Mouse (Mus musculus): Measurements from ENCODE around the gene Maml2. TPM values are rescaled to one million over a fixed set of nuclear protein-coding genes. Genes with fewer than 3 reads are reported as not detected.

The Maml2 gene
- polyA plus RNA-seq, 1 experiment from 2014 or later: 10.7 TPM

GRCm38 (mm10) chr9:13584435-13584834 lies 286.7 kb downstream of the Maml2 start:
- Histone ChIP-seq H3K36me3 (ENCODE audit: control insufficient read depth, insufficient read depth, low read length) (no peaks in the 10 kb centered on the region), H3K9ac (ENCODE audit: low read depth, low read length) (no peak overlapping the region), H3K9me3 (ENCODE audit: control insufficient read depth, low read length) (no peaks in the 10 kb centered on the region), H3K4me3 (ENCODE audit: low read length) (no peak overlapping the region), H3K4me2 (replicated peaks; ENCODE audit: low read depth, low read length) (no peak overlapping the region), H3K4me1 (ENCODE audit: control insufficient read depth, insufficient read depth, low read length) (peaks cover 12% of the 10 kb centered on the region), H3K27me3 (ENCODE audit: control insufficient read depth, insufficient read depth, low read length) (no peaks in the 10 kb centered on the region), H3K27ac (ENCODE audit: low read depth, low read length) (no peak overlapping the region)
- ATAC-seq (ENCODE audit: low FRiP score, low TSS enrichment): no peak
- 82% methylated on average over 3 of the region's 3 CpGs for WGBS

DNA sequence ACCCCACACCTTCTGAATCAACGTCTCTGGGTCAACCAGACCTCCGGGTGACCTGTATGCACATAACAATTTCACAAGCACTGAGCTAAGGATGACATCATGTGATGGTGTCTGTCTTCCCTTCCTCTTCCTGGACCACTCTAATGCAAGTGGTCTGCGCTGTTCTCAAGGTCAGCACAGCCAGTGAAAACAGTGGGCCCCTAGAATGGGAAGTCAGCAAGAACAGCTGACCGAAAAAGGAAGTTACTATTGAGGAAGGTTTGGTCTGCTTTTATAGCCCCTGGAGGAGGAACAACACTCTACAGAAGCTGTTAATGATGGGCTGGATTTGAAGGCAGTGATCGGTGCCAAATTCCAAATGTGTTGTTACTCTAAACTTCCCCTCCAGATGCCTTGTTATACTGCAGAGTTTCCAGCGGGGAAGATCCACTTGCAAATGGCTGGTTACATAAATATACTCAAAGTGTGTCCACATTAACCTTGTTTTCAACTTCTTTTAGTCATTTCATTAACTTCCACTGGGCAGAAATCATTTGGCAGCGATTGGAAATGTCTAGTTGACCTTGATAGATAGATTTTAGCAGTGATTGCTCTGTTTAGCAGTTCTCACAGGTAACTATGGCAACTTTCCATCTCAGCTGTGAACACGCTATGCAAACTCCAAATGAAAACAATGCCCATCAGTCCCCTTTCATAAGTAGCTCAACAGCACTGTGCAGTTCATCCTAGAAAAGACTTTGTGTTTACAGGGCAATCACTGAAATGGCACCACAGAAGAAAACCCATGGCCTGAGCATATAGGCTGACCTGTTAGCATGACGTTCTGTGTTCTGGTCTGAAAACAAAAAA lies 289.6 kb downstream of the Maml2 start:
- H3K9ac ChIP-seq (ENCODE audit: low read depth, low read length): no peak overlapping the region
- no peak overlapping the region for H3K27ac ChIP-seq (ENCODE audit: low read depth, low read length)
- 0 out of 2 replicates have a peak, but pooled peaks have one; percentile 52 for ATAC-seq (ENCODE audit: low FRiP score, low TSS enrichment)
- peaks cover 12% of the 10 kb centered on the region for H3K4me1 ChIP-seq (ENCODE audit: control insufficient read depth, insufficient read depth, low read length)
- no peaks in the 10 kb centered on the region for H3K36me3 ChIP-seq (ENCODE audit: control insufficient read depth, insufficient read depth, low read length)
- no peaks in the 10 kb centered on the region for H3K9me3 ChIP-seq (ENCODE audit: control insufficient read depth, low read length)
- H3K4me3 ChIP-seq (ENCODE audit: low read length): no peak overlapping the region
- no peak overlapping the region for H3K4me2 ChIP-seq (replicated peaks; ENCODE audit: low read depth, low read length)
- no peaks in the 10 kb centered on the region for H3K27me3 ChIP-seq (ENCODE audit: control insufficient read depth, insufficient read depth, low read length)
- 46% methylated on average over 9 of the region's 9 CpGs for WGBS

GRCm38 (mm10) chr9:13588786-13589185 lies 291.0 kb downstream of the Maml2 start:
- Histone ChIP-seq H3K4me1 (ENCODE audit: control insufficient read depth, insufficient read depth, low read length) (peaks cover 10% of the 10 kb centered on the region), H3K36me3 (ENCODE audit: control insufficient read depth, insufficient read depth, low read length) (no peaks in the 10 kb centered on the region), H3K9me3 (ENCODE audit: control insufficient read depth, low read length) (no peaks in the 10 kb centered on the region), H3K4me3 (ENCODE audit: low read length) (no peak overlapping the region), H3K27me3 (ENCODE audit: control insufficient read depth, insufficient read depth, low read length) (no peaks in the 10 kb centered on the region), H3K9ac (ENCODE audit: low read depth, low read length) (no peak overlapping the region), H3K27ac (ENCODE audit: low read depth, low read length) (no peak overlapping the region), H3K4me2 (replicated peaks; ENCODE audit: low read depth, low read length) (no peak overlapping the region)
- no peak for ATAC-seq (ENCODE audit: low FRiP score, low TSS enrichment)
- 100% methylated on average over 1 of the region's 1 CpGs for WGBS

GRCm38 (mm10) chr9:13592701-13593100 lies 294.9 kb downstream of the Maml2 start:
- Histone ChIP-seq H3K36me3 (ENCODE audit: control insufficient read depth, insufficient read depth, low read length) (no peaks in the 10 kb centered on the region), H3K27me3 (ENCODE audit: control insufficient read depth, insufficient read depth, low read length) (no peaks in the 10 kb centered on the region), H3K9me3 (ENCODE audit: control insufficient read depth, low read length) (no peaks in the 10 kb centered on the region), H3K4me2 (replicated peaks; ENCODE audit: low read depth, low read length) (no peak overlapping the region), H3K27ac (ENCODE audit: low read depth, low read length) (no peak overlapping the region), H3K4me1 (ENCODE audit: control insufficient read depth, insufficient read depth, low read length) (no peaks in the 10 kb centered on the region), H3K9ac (ENCODE audit: low read depth, low read length) (no peak overlapping the region), H3K4me3 (ENCODE audit: low read length) (no peak overlapping the region)
- WGBS: 79% methylated on average over 10 of the region's 10 CpGs
- no peak for ATAC-seq (ENCODE audit: low FRiP score, low TSS enrichment)

- no peaks in the 10 kb centered on the region for H3K36me3 ChIP-seq (ENCODE audit: control insufficient read depth, insufficient read depth, low read length)
- H3K9ac ChIP-seq (ENCODE audit: low read depth, low read length): no peak overlapping the region
- no peaks in the 10 kb centered on the region for H3K27me3 ChIP-seq (ENCODE audit: control insufficient read depth, insufficient read depth, low read length)
- H3K9me3 ChIP-seq (ENCODE audit: control insufficient read depth, low read length): no peaks in the 10 kb centered on the region
- ATAC-seq (ENCODE audit: low FRiP score, low TSS enrichment): no peak
- H3K4me1 ChIP-seq (ENCODE audit: control insufficient read depth, insufficient read depth, low read length): no peaks in the 10 kb centered on the region
- no peak overlapping the region for H3K4me3 ChIP-seq (ENCODE audit: low read length)
- 90% methylated on average over 6 of the region's 6 CpGs for WGBS
- H3K4me2 ChIP-seq (replicated peaks; ENCODE audit: low read depth, low read length): no peak overlapping the region
- H3K27ac ChIP-seq (ENCODE audit: low read depth, low read length): no peak overlapping the region
Measured at GRCm38 (mm10) chr9:13597736-13598135, 300.0 kb downstream of the Maml2 start.

DNA sequence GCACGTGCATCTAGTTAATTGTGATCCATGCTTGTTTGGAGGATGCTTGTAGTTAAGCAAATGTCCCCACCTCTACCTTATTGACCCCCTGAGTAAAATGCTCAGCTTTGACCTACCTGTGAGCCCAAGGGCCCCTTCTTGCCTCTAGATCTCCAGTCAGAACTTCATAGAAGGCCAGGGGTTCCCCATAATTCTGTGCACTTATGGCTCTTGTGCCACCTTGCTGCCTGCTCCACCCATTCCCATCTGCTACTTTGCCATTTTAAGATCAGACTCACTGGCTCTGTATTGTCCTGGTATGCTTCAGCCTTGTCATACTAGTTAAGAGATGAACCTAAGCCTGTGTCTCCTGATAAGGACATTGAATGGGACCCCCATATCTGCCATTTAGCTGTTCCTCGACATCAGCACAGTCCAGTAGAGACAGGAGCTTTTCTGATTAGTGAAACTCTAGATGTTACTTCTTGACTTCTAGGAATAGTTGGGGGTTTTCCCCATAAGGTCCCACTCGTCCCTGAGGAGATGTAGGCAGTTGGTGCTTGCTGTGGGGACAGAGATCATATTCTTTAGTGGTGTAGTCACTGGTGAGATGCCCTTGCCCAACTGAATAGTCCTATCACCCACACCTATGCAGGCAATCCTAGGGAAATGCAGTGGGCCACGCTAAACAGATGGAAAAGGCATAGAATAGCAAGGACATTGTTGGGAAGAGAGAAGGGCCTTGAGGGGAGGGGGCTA lies 301.0 kb downstream of the Maml2 start:
- no peaks in the 10 kb centered on the region for H3K4me1 ChIP-seq (ENCODE audit: control insufficient read depth, insufficient read depth, low read length)
- H3K36me3 ChIP-seq (ENCODE audit: control insufficient read depth, insufficient read depth, low read length): no peaks in the 10 kb centered on the region
- H3K4me2 ChIP-seq (replicated peaks; ENCODE audit: low read depth, low read length): no peak overlapping the region
- ATAC-seq (ENCODE audit: low FRiP score, low TSS enrichment): no peak
- H3K9me3 ChIP-seq (ENCODE audit: control insufficient read depth, low read length): no peaks in the 10 kb centered on the region
- 73% methylated on average over 4 of the region's 4 CpGs for WGBS
- H3K9ac ChIP-seq (ENCODE audit: low read depth, low read length): no peak overlapping the region
- H3K27me3 ChIP-seq (ENCODE audit: control insufficient read depth, insufficient read depth, low read length): no peaks in the 10 kb centered on the region
- H3K27ac ChIP-seq (ENCODE audit: low read depth, low read length): no peak overlapping the region
- no peak overlapping the region for H3K4me3 ChIP-seq (ENCODE audit: low read length)

DNA sequence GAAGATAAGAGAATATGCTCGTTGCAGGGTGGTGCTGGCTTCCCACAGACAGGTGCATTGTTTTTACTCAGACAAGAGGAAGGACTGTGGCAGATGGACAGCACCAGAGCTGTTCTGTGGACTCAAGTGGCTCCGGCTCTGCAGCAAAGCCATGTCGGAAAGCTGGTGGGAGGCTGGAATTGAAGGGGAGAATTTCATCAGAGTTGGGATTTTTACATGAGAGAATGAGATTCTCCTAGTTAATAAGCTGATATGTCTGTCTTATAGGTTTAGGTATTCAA lies 301.5 kb downstream of the Maml2 start:
- Histone ChIP-seq H3K27me3 (ENCODE audit: control insufficient read depth, insufficient read depth, low read length) (no peaks in the 10 kb centered on the region), H3K4me3 (ENCODE audit: low read length) (no peak overlapping the region), H3K4me1 (ENCODE audit: control insufficient read depth, insufficient read depth, low read length) (no peaks in the 10 kb centered on the region), H3K27ac (ENCODE audit: low read depth, low read length) (no peak overlapping the region), H3K4me2 (replicated peaks; ENCODE audit: low read depth, low read length) (no peak overlapping the region), H3K9ac (ENCODE audit: low read depth, low read length) (no peak overlapping the region), H3K9me3 (ENCODE audit: control insufficient read depth, low read length) (no peaks in the 10 kb centered on the region), H3K36me3 (ENCODE audit: control insufficient read depth, insufficient read depth, low read length) (no peaks in the 10 kb centered on the region)
- WGBS: 88% methylated on average over 3 of the region's 3 CpGs
- no peak for ATAC-seq (ENCODE audit: low FRiP score, low TSS enrichment)

DNA sequence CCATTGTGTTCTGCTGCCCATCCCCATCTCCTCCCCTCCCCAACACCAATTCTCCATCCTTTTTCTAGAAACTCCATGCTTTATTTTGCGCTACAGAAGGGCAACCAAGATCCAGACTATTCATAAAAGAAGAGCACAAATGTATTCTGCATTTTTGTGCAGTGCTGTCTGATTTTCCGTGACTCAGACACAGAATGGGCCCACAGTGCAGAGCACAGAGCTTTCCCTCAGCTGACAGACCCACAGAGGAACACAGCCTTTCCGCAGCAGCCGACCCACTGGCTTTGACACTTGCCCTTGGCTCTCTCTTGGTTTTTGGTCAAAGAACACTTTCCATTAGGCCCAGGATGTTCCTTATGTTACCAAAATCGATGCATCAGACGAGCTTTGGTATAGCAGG lies 302.0 kb downstream of the Maml2 start:
- Histone ChIP-seq H3K27ac (ENCODE audit: low read depth, low read length) (no peak overlapping the region), H3K9ac (ENCODE audit: low read depth, low read length) (no peak overlapping the region), H3K4me3 (ENCODE audit: low read length) (no peak overlapping the region), H3K4me1 (ENCODE audit: control insufficient read depth, insufficient read depth, low read length) (no peaks in the 10 kb centered on the region), H3K9me3 (ENCODE audit: control insufficient read depth, low read length) (no peaks in the 10 kb centered on the region), H3K4me2 (replicated peaks; ENCODE audit: low read depth, low read length) (no peak overlapping the region), H3K36me3 (ENCODE audit: control insufficient read depth, insufficient read depth, low read length) (no peaks in the 10 kb centered on the region), H3K27me3 (ENCODE audit: control insufficient read depth, insufficient read depth, low read length) (no peaks in the 10 kb centered on the region)
- no peak for ATAC-seq (ENCODE audit: low FRiP score, low TSS enrichment)
- WGBS: 89% methylated on average over 6 of the region's 6 CpGs

- Histone ChIP-seq H3K9ac (ENCODE audit: low read depth, low read length) (no peak overlapping the region), H3K9me3 (ENCODE audit: control insufficient read depth, low read length) (no peaks in the 10 kb centered on the region), H3K4me3 (ENCODE audit: low read length) (no peak overlapping the region), H3K27ac (ENCODE audit: low read depth, low read length) (no peak overlapping the region), H3K4me2 (replicated peaks; ENCODE audit: low read depth, low read length) (no peak overlapping the region), H3K4me1 (ENCODE audit: control insufficient read depth, insufficient read depth, low read length) (no peaks in the 10 kb centered on the region), H3K36me3 (ENCODE audit: control insufficient read depth, insufficient read depth, low read length) (no peaks in the 10 kb centered on the region), H3K27me3 (ENCODE audit: control insufficient read depth, insufficient read depth, low read length) (no peaks in the 10 kb centered on the region)
- 78% methylated on average over 3 of the region's 3 CpGs for WGBS
- ATAC-seq (ENCODE audit: low FRiP score, low TSS enrichment): no peak
Measured at GRCm38 (mm10) chr9:13601729-13602128, 304.0 kb downstream of the Maml2 start.
